Mouse (Mus musculus): ENCODE data around the gene Rhox4a. TPM values are rescaled to one million over a fixed set of nuclear protein-coding genes. Genes with fewer than 3 reads are reported as not detected.
"Not testable (repeated sequence)": the region's sequence is repeated elsewhere in the genome, so short reads cannot be mapped to it uniquely, and the experiment has no call there.

Rhox4a gene
- not detected for total RNA-seq (2022)

- not testable (repeated sequence) for DNase-seq (ENCODE audit: low spot score in 2 of 2)
Measured at GRCm38 (mm10) chrX:37265038-37265437, at the start of gene Rhox4a. Rhox4a (plus strand) TSS chrX:37265338.

GRCm38 (mm10) chrX:37222158-37222557, 43.0 kb upstream of the Rhox4a start, which contains the start of gene Rhox1:
Rhox1 (minus strand) TSS chrX:37222258.
- not testable (repeated sequence) for DNase-seq (ENCODE audit: low spot score in 2 of 2)

- not testable (repeated sequence) for DNase-seq (ENCODE audit: low spot score in 2 of 2)
Measured at GRCm38 (mm10) chrX:37244676-37245075, 20.5 kb upstream of the Rhox4a start, which contains the start of gene Rhox2a. Rhox2a (plus strand) TSS chrX:37244976.

- not testable (repeated sequence) for DNase-seq (ENCODE audit: low spot score in 2 of 2)
Measured at GRCm38 (mm10) chrX:37249619-37250018, 15.5 kb upstream of the Rhox4a start, which contains the start of gene Rhox3a. Rhox3a (plus strand) TSS chrX:37249919.

Other genes starting within 250 kb of the Rhox4a start
- gene Sowahd, start 216.5 kb upstream of the Rhox4a start, total RNA-seq (2022): not detected
- 100 to 1,000 TPM; 261 to 342 (median 276) TPM for gene Rpl39, start 179.9 kb upstream of the Rhox4a start, total RNA-seq (2022)
- gene Upf3b, start 155.0 kb upstream of the Rhox4a start, total RNA-seq (2022): 10 to 100 TPM in 1 of 4 experiments, 1 to 10 TPM in 3; 7.2 to 10.5 (median 9.2) TPM
- 1 to 10 TPM; 7.1 to 8.8 (median 7.8) TPM for gene Nkap, start 138.5 kb upstream of the Rhox4a start, total RNA-seq (2022)
- not detected for gene Akap14, start 96.5 kb upstream of the Rhox4a start, total RNA-seq (2022)
- 100 to 1,000 TPM; 301 to 394 (median 354) TPM for gene Ndufa1, start 74.2 kb upstream of the Rhox4a start, total RNA-seq (2022)
- gene Rnf113a1, start 74.1 kb upstream of the Rhox4a start, total RNA-seq (2022): 1 to 10 TPM; 2.6 to 4.4 (median 2.9) TPM
- gene Gm9, start 54.3 kb upstream of the Rhox4a start, total RNA-seq (2022): not detected
- gene Rhox1, start 43.1 kb upstream of the Rhox4a start, total RNA-seq (2022): not detected
- gene Rhox2a, start 20.4 kb upstream of the Rhox4a start, total RNA-seq (2022): not detected
- gene Rhox3a, start 15.4 kb upstream of the Rhox4a start, total RNA-seq (2022): not detected
- not detected for gene Rhox3a2, start 114.7 kb downstream of the Rhox4a start, total RNA-seq (2022)
- gene Rhox4a2, start 125.5 kb downstream of the Rhox4a start, total RNA-seq (2022): not detected
- not detected for gene Rhox2b, start 146.7 kb downstream of the Rhox4a start, total RNA-seq (2022)
- gene Rhox4b, start 167.2 kb downstream of the Rhox4a start, total RNA-seq (2022): not detected
- gene Rhox2c, start 188.3 kb downstream of the Rhox4a start, total RNA-seq (2022): not detected
- gene Rhox3c, start 193.2 kb downstream of the Rhox4a start, total RNA-seq (2022): not detected
- gene Rhox4c, start 215.0 kb downstream of the Rhox4a start, total RNA-seq (2022): not detected
- gene Rhox2d, start 228.1 kb downstream of the Rhox4a start, total RNA-seq (2022): not detected
- not detected for gene Rhox4d, start 249.0 kb downstream of the Rhox4a start, total RNA-seq (2022)